Mouse (Mus musculus) limb, embryonic 10.5 days (tissue): ENCODE data around the gene E130308A19Rik. TPM values are rescaled to one million over a fixed set of nuclear protein-coding genes. Genes with fewer than 3 reads are reported as not detected.
A peak's percentile ranks its signal among the peaks of the same experiment; 100 is the strongest.

Experiments used
- DNase-seq: peaks from one replicate; pipeline ENCODE4 v3.0.0-alpha.2; 2017; ENCODE audit warnings: low spot score
- H3K27ac ChIP-seq: fragments of 300-500 bp; sonication (generic); 2 replicates; pipeline ENCODE4 v1.5.1; 2016; ENCODE audit warnings: mild to moderate bottlenecking
- H3K27me3 ChIP-seq: fragments of 300-500 bp; sonication (generic); 2 replicates; pipeline ENCODE4 v1.6.1; 2016; ENCODE audit warnings: low read depth, mild to moderate bottlenecking; ENCODE audit not compliant: poor library complexity, severe bottlenecking
- H3K36me3 ChIP-seq: fragments of 300-500 bp; sonication (generic); 2 replicates; pipeline ENCODE4 v1.6.1; 2016; ENCODE audit warnings: mild to moderate bottlenecking, moderate library complexity
- H3K4me1 ChIP-seq: fragments of 300-500 bp; sonication (generic); 2 replicates; pipeline ENCODE4 v1.6.1; 2016
- H3K4me3 ChIP-seq: fragments of 300-500 bp; sonication (generic); 2 replicates; pipeline ENCODE4 v1.5.1; 2016; ENCODE audit warnings: mild to moderate bottlenecking, moderate library complexity
- H3K9me3 ChIP-seq: fragments of 300-500 bp; sonication (generic); replicated peaks from 2 replicates; pipeline ENCODE4 v1.6.1; 2016; ENCODE audit warnings: mild to moderate bottlenecking
- WGBS: fragments of 180-500 bp; shearing (Covaris S2); methylation state at CpG from one replicate; pipeline ENCODE4 v1.1.7; 2016; 5-methylcytosine and 5-hydroxymethylcytosine counted together
- polyA plus RNA-seq: library from polyadenylated mRNA; unstranded; fragments of >200 nt; fragmentation: Nextera tagmentation; extraction: Ambion mirVana; gene quantifications from 2 replicates; pipeline ENCODE4 v1.2.1, GENCODE M21; 2016

The E130308A19Rik gene
- 36.4 and 42.6 TPM in 2 replicates for polyA plus RNA-seq

DNA sequence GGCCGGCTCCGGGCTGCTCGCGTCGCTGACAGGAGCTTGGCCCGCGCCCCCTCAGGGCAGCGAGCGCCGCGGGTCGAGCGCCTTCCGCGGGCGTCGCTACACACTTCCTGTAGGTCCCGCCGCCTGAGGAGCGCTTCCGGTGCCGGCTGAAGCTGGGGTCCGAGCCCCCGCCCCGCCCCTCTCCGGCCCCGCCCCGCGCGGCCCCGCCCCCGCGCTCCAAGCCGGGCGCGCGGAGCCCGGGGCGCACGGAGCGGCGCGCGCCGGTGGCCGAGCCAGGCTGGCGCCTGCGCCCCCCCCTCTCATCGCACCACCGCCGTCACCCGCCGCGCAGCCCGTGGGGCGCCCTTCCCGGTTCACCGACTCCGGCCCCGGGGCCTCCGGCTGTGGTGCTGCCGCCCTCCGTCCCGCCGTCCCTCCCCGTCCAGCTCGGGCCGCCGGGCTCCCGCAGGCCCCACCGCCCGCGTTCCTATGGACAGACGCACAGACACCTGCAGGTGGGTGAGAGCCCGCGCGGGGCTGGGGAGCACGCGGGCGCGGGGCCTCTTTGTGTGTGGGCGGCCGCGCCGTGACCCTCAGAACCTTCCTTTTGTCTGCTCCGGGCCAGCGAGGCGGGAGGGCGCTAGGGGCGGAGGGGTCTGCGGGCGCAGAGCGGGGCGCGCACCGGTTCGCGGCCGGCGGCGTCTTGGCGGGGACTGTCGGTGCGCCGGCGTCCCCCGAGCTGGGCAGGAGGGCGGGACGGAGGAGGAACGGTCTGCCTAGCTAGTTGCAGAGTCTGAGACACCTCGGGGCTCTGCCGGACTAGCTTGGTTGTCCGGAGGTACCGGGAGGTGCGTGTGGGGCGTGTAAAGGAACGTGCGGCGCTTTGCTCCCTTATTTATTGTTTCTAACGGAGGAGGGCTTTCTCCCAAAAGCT lies at the start of gene E130308A19Rik:
TSS of gene E130308A19Rik (plus strand) at position 214 of the 913 bp plus-strand sequence.
- peaks cover 33% of the 10 kb centered on the region for H3K4me1 ChIP-seq
- H3K4me3 ChIP-seq = peak within 1 kb of the TSS; percentile 92
- no peaks in the 10 kb centered on the region for H3K36me3 ChIP-seq
- no peaks in the 10 kb centered on the region for H3K9me3 ChIP-seq
- under 1% methylated on average over 117 of the region's 120 CpGs for WGBS
- DNase-seq = peak; percentile 91
- H3K27me3 ChIP-seq = no peaks in the 10 kb centered on the region
- peak within 1 kb of the TSS; percentile 96 for H3K27ac ChIP-seq

DNA sequence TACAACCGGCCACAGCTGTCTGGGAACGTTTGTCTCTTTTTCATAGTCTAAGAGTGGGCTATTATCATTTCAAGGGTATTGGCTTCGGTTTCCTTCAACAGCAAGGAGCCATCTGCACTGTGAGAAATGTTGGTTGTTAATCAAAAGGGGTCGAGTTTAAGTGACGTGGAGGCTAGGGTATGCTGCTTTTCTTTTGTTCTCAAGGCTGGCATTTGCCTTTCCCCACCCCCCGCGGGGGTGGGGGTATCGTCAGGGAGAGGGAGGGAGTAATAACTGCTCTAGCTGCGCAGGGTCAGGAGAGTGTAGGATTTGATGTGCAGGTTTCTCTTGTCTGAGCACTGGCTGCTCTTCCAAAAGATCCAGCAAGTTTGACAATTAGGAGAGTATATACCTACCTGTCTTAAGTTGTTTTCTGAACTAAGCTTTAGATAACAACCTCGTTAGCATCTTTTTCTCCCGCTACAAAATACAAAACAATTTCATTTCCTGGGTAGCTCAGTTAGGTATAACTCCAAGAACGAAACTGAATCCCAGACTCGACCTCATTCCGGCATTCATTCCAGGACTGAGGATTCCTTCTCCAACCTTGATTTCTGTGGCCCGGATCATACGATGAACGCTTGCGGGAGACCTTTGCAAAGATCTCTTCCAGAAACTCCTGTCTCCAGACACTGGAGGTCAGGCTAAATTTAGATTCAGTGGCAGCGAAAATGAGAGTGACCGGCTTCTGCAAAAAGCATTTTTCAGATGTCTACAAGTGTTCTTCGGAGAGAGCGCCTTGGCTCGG lies 45.3 kb upstream of the E130308A19Rik start:
- Histone ChIP-seq H3K4me1 (peaks cover 6% of the 10 kb centered on the region), H3K27me3 (no peaks in the 10 kb centered on the region), H3K36me3 (no peaks in the 10 kb centered on the region), H3K9me3 (no peaks in the 10 kb centered on the region), H3K4me3 (peak overlapping the region; percentile 79), H3K27ac (peak overlapping the region; percentile 86)
- under 1% methylated on average over 23 of the region's 23 CpGs for WGBS
- DNase-seq = peak; percentile 57

DNA sequence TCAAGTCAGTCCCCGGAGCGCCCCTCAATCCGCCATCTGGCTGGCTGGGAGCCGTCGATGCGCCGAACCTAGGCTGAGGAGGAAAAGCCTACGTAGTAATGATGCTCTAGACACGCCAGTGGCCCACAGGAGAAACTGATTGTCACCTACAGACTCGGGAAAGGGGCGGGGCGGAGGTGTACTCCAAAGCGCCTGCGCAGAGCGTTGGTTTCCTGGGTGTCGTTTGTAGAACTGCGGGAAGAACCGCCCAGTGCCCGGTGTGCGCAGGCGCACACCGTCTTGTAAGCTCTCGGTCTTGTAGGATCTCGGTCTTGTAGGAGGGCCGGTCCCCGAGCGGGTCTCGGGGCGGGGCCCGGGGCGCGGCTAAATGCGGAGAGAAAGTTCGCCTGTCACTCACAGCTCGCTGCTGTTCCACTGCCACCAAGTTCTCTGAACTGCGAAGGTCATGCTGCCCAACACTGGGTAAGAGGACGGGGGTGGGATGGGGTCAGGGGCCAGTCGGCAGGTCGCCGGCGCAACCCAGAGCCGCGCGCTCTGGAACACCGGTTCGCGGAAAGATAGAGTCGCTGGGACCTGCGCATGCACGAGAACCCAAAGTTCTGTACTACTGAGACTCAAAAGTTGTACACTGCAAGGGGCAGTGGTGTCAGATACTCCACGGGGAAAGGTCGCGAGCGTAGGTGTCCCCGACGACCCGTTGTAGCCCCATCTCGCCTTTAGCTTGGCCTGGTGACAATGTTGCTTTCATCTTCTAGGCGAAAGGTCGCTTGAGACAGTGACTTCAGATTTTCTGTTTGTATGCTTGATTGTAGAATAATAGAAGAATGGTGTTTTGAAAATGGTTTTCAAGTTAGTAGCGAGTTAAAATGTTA lies 44.5 kb upstream of the E130308A19Rik start, which contains the start of gene Hsdl2:
TSS of gene Hsdl2 (plus strand) at position 250 of the 872 bp plus-strand sequence.
- peak; percentile 94 for DNase-seq
- WGBS = 1% methylated on average over 61 of the region's 61 CpGs
- Histone ChIP-seq H3K4me3 (peak within 1 kb of the TSS; percentile 79), H3K27ac (peak within 1 kb of the TSS; percentile 86), H3K4me1 (peaks cover 6% of the 10 kb centered on the region), H3K9me3 (no peaks in the 10 kb centered on the region), H3K27me3 (no peaks in the 10 kb centered on the region), H3K36me3 (no peaks in the 10 kb centered on the region)

- DNase-seq = no peak
- H3K27ac ChIP-seq = no peak overlapping the region
- H3K4me1 ChIP-seq = peaks cover 6% of the 10 kb centered on the region
- no peaks in the 10 kb centered on the region for H3K27me3 ChIP-seq
- no peaks in the 10 kb centered on the region for H3K9me3 ChIP-seq
- 34% methylated on average over 6 of the region's 6 CpGs for WGBS
- no peaks in the 10 kb centered on the region for H3K36me3 ChIP-seq
- H3K4me3 ChIP-seq = peak overlapping the region; percentile 79
Measured at GRCm38 (mm10) chr4:59582186-59582585, 43.8 kb upstream of the E130308A19Rik start.

GRCm38 (mm10) chr4:59585097-59585496 lies 40.9 kb upstream of the E130308A19Rik start:
- H3K36me3 ChIP-seq = no peaks in the 10 kb centered on the region
- no peaks in the 10 kb centered on the region for H3K27me3 ChIP-seq
- H3K4me1 ChIP-seq = peaks cover 5% of the 10 kb centered on the region
- 88% methylated on average over 5 of the region's 5 CpGs for WGBS
- DNase-seq = no peak
- H3K9me3 ChIP-seq = no peaks in the 10 kb centered on the region
- no peak overlapping the region for H3K4me3 ChIP-seq
- no peak overlapping the region for H3K27ac ChIP-seq

- H3K4me3 ChIP-seq = no peak overlapping the region
- H3K36me3 ChIP-seq = no peaks in the 10 kb centered on the region
- DNase-seq = no peak
- WGBS = 68% methylated on average over 2 of the region's 2 CpGs
- H3K27me3 ChIP-seq = no peaks in the 10 kb centered on the region
- H3K9me3 ChIP-seq = no peaks in the 10 kb centered on the region
- no peak overlapping the region for H3K27ac ChIP-seq
- no peaks in the 10 kb centered on the region for H3K4me1 ChIP-seq
Measured at GRCm38 (mm10) chr4:59587215-59587871, 38.7 kb upstream of the E130308A19Rik start.

- no peaks in the 10 kb centered on the region for H3K9me3 ChIP-seq
- 96% methylated on average over 1 of the region's 1 CpGs for WGBS
- H3K4me3 ChIP-seq = no peak overlapping the region
- DNase-seq = no peak
- no peaks in the 10 kb centered on the region for H3K4me1 ChIP-seq
- H3K36me3 ChIP-seq = no peaks in the 10 kb centered on the region
- H3K27ac ChIP-seq = no peak overlapping the region
- no peaks in the 10 kb centered on the region for H3K27me3 ChIP-seq
Measured at GRCm38 (mm10) chr4:59587872-59588226, 38.2 kb upstream of the E130308A19Rik start.

DNA sequence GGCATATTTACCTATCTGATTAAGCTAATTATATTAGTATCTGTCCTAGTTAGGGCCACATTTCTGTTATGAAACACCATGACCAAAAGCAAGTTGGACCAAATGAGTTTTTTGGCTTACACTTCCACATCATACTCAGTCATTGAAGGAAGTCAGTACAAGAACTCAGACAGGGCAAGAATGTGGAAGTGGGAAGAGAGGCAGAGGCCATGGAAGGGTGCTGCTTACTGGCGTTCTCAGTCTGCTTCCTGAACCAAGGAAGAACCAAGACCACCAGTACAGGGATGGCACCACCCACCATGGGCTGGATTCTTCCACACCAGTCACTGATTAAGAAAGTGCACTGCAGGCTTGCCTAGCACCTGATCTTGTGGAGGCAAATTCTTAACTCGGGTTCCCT lies 31.4 kb upstream of the E130308A19Rik start:
- Histone ChIP-seq H3K27ac (no peak overlapping the region), H3K4me3 (no peak overlapping the region), H3K27me3 (no peaks in the 10 kb centered on the region), H3K4me1 (no peaks in the 10 kb centered on the region), H3K9me3 (no peaks in the 10 kb centered on the region), H3K36me3 (no peaks in the 10 kb centered on the region)
- no peak for DNase-seq
- 74% methylated on average over 2 of the region's 2 CpGs for WGBS

DNA sequence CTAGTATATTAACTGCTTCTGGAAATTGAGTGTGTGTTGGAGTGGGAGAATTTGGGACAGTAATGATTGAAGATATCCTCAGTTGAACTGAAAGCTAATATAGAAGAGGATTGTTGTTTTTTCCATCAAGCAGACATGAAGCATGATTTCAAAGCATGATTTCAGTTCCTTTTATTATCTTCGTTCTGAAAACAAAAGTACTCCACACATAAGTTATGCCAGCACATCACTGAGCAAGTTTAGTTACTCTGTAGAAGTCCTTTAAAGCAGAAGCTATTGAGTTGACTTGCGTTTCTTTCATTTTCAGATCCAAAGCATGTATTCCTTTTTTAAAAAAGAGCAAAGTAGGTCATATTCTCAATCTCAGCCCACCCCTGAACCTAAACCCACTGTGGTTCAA lies 29.5 kb upstream of the E130308A19Rik start:
- H3K9me3 ChIP-seq = no peaks in the 10 kb centered on the region
- no peak for DNase-seq
- H3K36me3 ChIP-seq = no peaks in the 10 kb centered on the region
- H3K4me1 ChIP-seq = no peaks in the 10 kb centered on the region
- 93% methylated on average over 2 of the region's 2 CpGs for WGBS
- H3K27me3 ChIP-seq = no peaks in the 10 kb centered on the region
- no peak overlapping the region for H3K27ac ChIP-seq
- no peak overlapping the region for H3K4me3 ChIP-seq

GRCm38 (mm10) chr4:59602704-59603103 lies 23.3 kb upstream of the E130308A19Rik start:
- H3K4me1 ChIP-seq = no peaks in the 10 kb centered on the region
- DNase-seq = no peak
- 91% methylated on average over 4 of the region's 4 CpGs for WGBS
- no peaks in the 10 kb centered on the region for H3K9me3 ChIP-seq
- H3K4me3 ChIP-seq = no peak overlapping the region
- H3K27ac ChIP-seq = no peak overlapping the region
- H3K36me3 ChIP-seq = no peaks in the 10 kb centered on the region
- H3K27me3 ChIP-seq = no peaks in the 10 kb centered on the region

DNA sequence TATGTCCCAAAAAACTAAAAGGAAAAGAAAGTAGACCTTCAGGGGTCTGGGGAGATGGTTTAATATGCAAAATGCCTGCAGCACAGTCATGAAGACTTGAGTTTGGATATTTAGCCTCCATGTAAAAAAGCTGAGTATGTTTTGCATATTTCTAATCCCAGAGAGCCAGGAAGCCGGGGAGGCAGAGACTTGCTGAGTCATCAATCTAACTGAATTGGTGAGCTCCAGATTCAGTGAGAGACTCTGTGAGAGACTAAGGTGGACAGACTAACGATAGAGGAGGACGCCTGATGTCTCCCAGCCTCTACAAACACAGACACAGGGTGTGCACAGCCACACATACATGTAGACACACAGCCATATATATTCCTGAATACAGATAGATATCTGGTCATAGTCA lies 21.1 kb upstream of the E130308A19Rik start:
- no peak overlapping the region for H3K27ac ChIP-seq
- H3K4me1 ChIP-seq = no peaks in the 10 kb centered on the region
- H3K27me3 ChIP-seq = no peaks in the 10 kb centered on the region
- no peaks in the 10 kb centered on the region for H3K9me3 ChIP-seq
- no peak for DNase-seq
- WGBS = 83% methylated on average over 3 of the region's 3 CpGs
- no peak overlapping the region for H3K4me3 ChIP-seq
- H3K36me3 ChIP-seq = no peaks in the 10 kb centered on the region

DNA sequence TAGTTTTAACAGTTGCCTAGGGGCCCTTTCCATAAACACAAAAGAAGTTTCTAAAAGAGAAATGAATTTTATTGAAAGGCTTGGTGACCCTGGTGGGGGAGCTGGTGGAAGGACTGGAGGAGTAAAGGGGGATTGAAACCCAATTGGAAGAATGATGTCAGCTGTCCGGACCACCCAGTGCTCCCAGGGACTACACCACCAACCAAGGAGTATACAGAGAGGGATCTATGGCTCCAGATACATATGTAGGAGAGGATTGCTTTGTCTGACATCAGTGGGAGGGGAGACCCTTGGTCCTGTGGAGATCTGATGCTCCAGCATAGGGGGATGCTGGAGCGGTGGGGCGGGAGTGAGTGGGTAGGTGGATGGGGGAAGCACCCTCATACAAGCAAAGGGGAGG lies 20.5 kb upstream of the E130308A19Rik start:
- 98% methylated on average over 3 of the region's 3 CpGs for WGBS
- Histone ChIP-seq H3K4me1 (no peaks in the 10 kb centered on the region), H3K9me3 (no peaks in the 10 kb centered on the region), H3K36me3 (0 out of 2 replicates have a peak, but pooled peaks cover under 1% of the 10 kb centered on the region), H3K4me3 (no peak overlapping the region), H3K27me3 (no peaks in the 10 kb centered on the region), H3K27ac (no peak overlapping the region)
- no peak for DNase-seq
